Mouse (Mus musculus) cortical plate, adult 2 months (tissue): ENCODE measurements around the gene Suclg2.

ENCODE experiments used
- CTCF ChIP-seq: fragments of 200-500 bp; IDR thresholded peaks from 2 replicates; pipeline ENCODE4 v1.5.1; 2011; ENCODE audit warnings: mild to moderate bottlenecking, control low read depth, low read length; ENCODE audit not compliant: insufficient read depth; ENCODE audit errors: extremely low read depth
- POLR2A ChIP-seq: fragments of 200-500 bp; IDR thresholded peaks from 2 replicates; pipeline ENCODE4 v1.6.1; 2011; ENCODE audit warnings: mild to moderate bottlenecking, low read length, control low read depth; ENCODE audit not compliant: insufficient read depth; ENCODE audit errors: extremely low read depth

GRCm38 (mm10) chr6:95608123-95608522 lies 110.5 kb downstream of the Suclg2 start:
- no peak for TF ChIP-seq POLR2A
- no peak for TF ChIP-seq CTCF
